Mouse (Mus musculus): ENCODE results near the gene Atp9a. TPM values are rescaled to one million over a fixed set of nuclear protein-coding genes. Genes with fewer than 3 reads are reported as not detected.
A peak's percentile ranks its signal among the peaks of the same experiment; 100 is the strongest.
"Not testable (repeated sequence)": the region's sequence is repeated elsewhere in the genome, so short reads cannot be mapped to it uniquely, and the experiment has no call there.

Gene Atp9a
- polyA plus RNA-seq, 1 experiment from 2014 or later: 28.3 TPM

DNA sequence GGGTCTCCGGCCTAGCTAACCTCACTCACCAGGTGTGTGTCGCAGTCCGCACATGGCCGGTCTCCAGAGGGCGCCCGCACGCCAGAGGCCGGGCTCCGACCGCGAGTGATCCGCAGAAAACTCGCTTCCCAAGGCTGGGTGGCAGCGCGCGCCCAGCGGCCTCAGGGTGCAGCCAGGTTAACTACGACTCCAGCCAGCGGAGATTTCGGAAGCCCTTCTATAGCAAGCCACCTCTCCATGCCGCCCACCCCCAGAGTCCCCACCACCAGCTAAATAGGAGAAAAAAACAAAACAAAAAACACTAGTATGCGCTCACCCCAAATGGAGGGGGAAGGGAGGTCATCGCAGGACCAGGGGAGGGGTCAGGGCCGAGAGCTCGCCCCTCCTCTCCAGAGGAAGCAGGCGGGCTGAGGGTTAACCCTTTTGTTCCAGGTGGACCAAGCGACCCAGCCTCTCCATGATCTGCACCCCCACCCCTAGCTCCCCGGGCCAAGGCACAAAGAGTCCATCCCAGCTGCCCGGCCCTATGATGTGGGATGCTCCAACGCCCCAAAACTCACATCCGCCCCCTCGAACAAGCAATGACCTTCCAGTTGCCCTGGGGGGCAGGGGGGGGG is 23.0 kb upstream of the Atp9a start:
- WGBS: under 1% methylated on average over 32 of the region's 32 CpGs
- Histone ChIP-seq H3K4me1 (peaks cover 58% of the 10 kb centered on the region), H3K4me3 (replicated peaks) (peak overlapping the region; percentile 60), H3K9ac (peak overlapping the region; percentile 80), H3K36me3 (replicated peaks) (no peaks in the 10 kb centered on the region), H3K27ac (peak overlapping the region; percentile 86), H3K27me3 (peaks cover 60% of the 10 kb centered on the region), H3K4me2 (peak overlapping the region; percentile 91), H3K9me3 (no peaks in the 10 kb centered on the region)
- ATAC-seq (ENCODE audit: low FRiP score): peak; percentile 37

DNA sequence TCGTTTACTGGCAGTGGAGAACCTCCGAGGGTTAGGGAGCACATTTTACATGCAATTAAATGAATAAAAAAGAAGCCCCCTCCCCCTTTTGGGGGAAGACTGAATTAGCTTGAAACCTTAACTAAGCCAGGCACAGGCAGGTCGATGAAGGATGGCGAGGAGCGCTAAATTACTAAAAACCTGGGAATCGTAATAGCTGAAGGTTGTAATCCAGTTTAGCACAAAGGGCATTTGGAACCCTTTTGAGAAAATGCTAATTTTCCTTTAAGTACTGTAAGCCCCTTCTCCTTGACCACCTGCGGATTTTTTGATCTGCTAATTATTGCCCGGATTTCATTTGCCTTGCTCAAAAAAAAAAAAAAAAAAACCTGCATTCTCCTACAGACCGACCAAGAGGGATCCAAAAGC is 22.3 kb upstream of the Atp9a start:
- Histone ChIP-seq H3K4me1 (peaks cover 59% of the 10 kb centered on the region), H3K27ac (peak overlapping the region; percentile 68), H3K4me2 (peak overlapping the region; percentile 91), H3K4me3 (replicated peaks) (peak overlapping the region; percentile 60), H3K36me3 (replicated peaks) (no peaks in the 10 kb centered on the region), H3K9me3 (no peaks in the 10 kb centered on the region), H3K9ac (no peak overlapping the region), H3K27me3 (peaks cover 53% of the 10 kb centered on the region)
- no peak for ATAC-seq (ENCODE audit: low FRiP score)
- WGBS: 1% methylated on average over 9 of the region's 9 CpGs

DNA sequence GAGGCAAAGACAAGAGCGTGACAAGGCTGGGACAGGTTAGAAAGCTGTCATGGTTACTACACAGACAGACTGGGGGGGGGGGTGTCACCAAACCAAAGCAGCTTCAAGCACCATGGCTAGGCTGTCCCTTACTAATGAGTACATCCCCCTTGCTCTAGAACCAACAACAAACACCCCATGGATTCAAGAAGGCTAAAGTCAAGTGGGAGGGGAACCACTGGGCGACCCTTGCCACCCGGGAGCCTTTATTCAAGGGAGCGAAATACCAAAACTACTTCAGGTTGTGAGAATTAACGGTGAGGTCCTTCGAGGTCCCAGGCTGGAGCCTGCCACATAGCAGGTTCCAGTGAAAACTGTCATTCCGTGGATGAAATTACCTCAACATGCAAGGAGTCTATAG is 21.6 kb upstream of the Atp9a start:
- H3K4me1 ChIP-seq: peaks cover 62% of the 10 kb centered on the region
- no peaks in the 10 kb centered on the region for H3K36me3 ChIP-seq (replicated peaks)
- WGBS: 3% methylated on average over 7 of the region's 7 CpGs
- peak overlapping the region; percentile 60 for H3K4me3 ChIP-seq (replicated peaks)
- H3K27ac ChIP-seq: peak overlapping the region; percentile 68
- peak overlapping the region; percentile 21; the same call in 1 of the 2 replicates for H3K9ac ChIP-seq
- peak overlapping the region; percentile 50 for H3K4me2 ChIP-seq
- no peaks in the 10 kb centered on the region for H3K9me3 ChIP-seq
- no peak for ATAC-seq (ENCODE audit: low FRiP score)
- peaks cover 46% of the 10 kb centered on the region for H3K27me3 ChIP-seq

DNA sequence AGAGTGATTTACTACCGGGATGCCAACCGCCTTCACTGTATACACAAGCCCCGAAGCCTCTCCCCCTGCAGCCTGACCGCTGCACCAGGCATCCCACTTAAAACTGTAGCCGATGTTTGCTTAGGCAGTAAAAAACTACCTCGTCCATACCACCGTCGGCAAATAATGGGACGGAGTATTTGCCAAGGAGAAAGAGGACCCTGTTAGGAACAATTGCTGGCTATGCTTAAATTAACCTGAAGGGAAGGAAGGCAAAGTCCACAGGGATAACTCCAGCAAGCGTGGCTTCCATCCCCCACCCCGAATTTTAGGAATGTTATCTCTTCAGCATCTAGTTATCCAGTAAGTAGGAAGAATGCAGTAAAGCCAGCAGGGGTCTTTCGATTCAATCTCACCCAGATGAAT is 20.2 kb upstream of the Atp9a start:
- ATAC-seq (ENCODE audit: low FRiP score): no peak
- Histone ChIP-seq H3K4me3 (replicated peaks) (peak overlapping the region; percentile 22), H3K4me2 (peak overlapping the region; percentile 50), H3K36me3 (replicated peaks) (no peaks in the 10 kb centered on the region), H3K9ac (peak overlapping the region; percentile 36), H3K27me3 (peaks cover 33% of the 10 kb centered on the region), H3K4me1 (peaks cover 59% of the 10 kb centered on the region), H3K9me3 (no peaks in the 10 kb centered on the region), H3K27ac (peak overlapping the region; percentile 38; the same call in 1 of the 2 replicates)
- WGBS: 0% methylated on average over 12 of the region's 12 CpGs

DNA sequence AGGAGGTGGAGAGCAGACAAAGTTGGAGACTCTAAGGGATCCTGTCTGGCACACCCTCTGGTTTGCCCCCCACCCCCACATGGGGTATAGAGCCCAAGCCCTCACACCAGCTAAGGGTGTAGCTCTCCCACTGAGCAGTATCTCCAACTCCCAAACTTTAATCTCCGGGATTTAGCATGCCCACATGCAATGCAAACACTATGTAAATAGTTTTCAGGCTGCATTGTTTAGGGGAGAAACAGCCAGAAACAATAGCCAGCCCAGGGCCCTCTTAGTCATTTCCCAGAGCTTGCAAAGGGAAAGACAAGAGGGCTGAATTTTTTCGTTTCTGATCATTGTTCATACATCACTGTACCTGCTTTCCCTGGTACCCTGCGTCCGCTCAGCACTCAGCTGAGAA is 19.7 kb upstream of the Atp9a start:
- H3K9me3 ChIP-seq: no peaks in the 10 kb centered on the region
- H3K36me3 ChIP-seq (replicated peaks): no peaks in the 10 kb centered on the region
- peak overlapping the region; percentile 36 for H3K9ac ChIP-seq
- H3K4me3 ChIP-seq (replicated peaks): peak overlapping the region; percentile 22
- H3K4me2 ChIP-seq: peak overlapping the region; percentile 50
- 9% methylated on average over 4 of the region's 4 CpGs for whole genome bisulfite sequencing
- H3K4me1 ChIP-seq: peaks cover 57% of the 10 kb centered on the region
- peaks cover 29% of the 10 kb centered on the region for H3K27me3 ChIP-seq
- no peak for ATAC-seq (ENCODE audit: low FRiP score)
- peak overlapping the region; percentile 38; the same call in 1 of the 2 replicates for H3K27ac ChIP-seq

DNA sequence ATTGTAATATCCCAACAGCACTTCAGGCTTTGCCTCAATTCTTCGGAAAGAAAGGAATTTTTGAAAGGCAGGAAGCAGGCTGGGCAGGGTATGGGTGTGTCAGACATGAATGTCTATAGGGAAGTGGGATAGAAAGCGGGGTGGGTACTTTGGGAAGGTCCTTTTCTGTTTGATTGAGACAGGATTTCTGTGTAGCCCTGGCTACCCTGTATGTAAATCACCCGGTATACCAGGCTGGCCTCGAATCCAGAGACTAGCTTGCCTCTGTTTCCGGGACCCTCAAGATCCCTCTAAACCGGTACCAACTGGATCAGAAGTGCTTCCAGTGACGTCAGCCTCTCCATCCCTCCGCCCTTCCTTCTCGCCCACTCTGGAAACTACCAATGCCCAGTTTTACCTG is 18.9 kb upstream of the Atp9a start:
- Histone ChIP-seq H3K9ac (no peak overlapping the region; the same call in 1 of the 2 replicates), H3K27ac (no peak overlapping the region), H3K4me3 (replicated peaks) (no peak overlapping the region), H3K4me1 (peaks cover 49% of the 10 kb centered on the region), H3K27me3 (peaks cover 20% of the 10 kb centered on the region), H3K36me3 (replicated peaks) (peaks cover 7% of the 10 kb centered on the region), H3K9me3 (no peaks in the 10 kb centered on the region), H3K4me2 (no peak overlapping the region)
- WGBS: 86% methylated on average over 9 of the region's 9 CpGs
- no peak for ATAC-seq (ENCODE audit: low FRiP score)

DNA sequence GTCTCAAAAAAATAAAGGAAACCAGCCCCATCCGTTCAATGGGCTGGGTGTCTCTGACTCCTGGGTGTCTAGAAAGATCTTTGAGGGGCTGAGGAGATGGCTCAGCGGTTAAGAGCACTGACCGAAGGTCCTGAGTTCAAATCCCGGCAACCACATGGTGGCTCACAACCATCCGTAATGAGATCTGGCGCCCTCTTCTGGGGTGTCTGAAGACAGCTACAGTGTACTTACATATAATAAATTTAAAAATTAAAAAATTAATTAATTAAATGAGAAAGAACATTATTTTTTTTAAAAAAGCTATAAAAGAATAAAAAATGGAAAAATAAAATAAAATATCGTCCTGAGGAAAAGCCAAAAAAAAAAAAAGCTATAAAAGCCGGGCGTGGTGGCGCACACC is 2.2 kb upstream of the Atp9a start:
- not testable (repeated sequence) for ATAC-seq (ENCODE audit: low FRiP score); H3K4me3 ChIP-seq (replicated peaks)
- WGBS: 92% methylated on average over 10 of the region's 10 CpGs

DNA sequence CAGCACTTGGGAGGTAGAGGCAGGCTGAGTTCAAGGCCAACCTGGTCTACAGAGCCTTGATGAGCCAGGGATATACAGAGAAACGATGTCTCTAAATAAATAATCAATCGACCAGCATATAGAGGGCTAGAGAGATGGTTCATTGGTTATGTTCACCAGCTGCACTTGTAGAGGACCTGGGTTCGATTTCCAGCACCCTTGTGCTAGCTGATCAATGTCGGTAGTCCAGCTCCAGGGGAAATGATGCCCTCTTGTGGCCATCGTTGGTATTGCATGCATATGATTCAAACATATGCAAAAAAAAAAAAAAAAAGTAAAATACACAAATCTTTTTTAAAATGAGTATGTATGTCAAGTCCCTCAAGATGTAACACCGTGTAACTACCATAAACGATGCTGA is 440 bp upstream of the Atp9a start:
- Histone ChIP-seq H3K4me1 (0 out of 2 replicates have a peak, but pooled peaks cover 5% of the 10 kb centered on the region), H3K9ac (no peak overlapping the region), H3K4me2 (peak overlapping the region; percentile 73; the same call in 1 of the 2 replicates), H3K27ac (no peak overlapping the region), H3K4me3 (replicated peaks) (no peak overlapping the region), H3K9me3 (no peaks in the 10 kb centered on the region), H3K27me3 (no peaks in the 10 kb centered on the region), H3K36me3 (replicated peaks) (no peaks in the 10 kb centered on the region)
- WGBS: 17% methylated on average over 7 of the region's 7 CpGs
- ATAC-seq (ENCODE audit: low FRiP score): 0 out of 2 replicates have a peak, but pooled peaks have one; percentile 15

More for the DNA sequence above, 2.2 kb upstream of the Atp9a start:
- H3K27me3 ChIP-seq; H3K9ac ChIP-seq; H3K4me1 ChIP-seq; H3K36me3 ChIP-seq (replicated peaks); H3K9me3 ChIP-seq; H3K27ac ChIP-seq; H3K4me2 ChIP-seq: not testable (repeated sequence)

DNA sequence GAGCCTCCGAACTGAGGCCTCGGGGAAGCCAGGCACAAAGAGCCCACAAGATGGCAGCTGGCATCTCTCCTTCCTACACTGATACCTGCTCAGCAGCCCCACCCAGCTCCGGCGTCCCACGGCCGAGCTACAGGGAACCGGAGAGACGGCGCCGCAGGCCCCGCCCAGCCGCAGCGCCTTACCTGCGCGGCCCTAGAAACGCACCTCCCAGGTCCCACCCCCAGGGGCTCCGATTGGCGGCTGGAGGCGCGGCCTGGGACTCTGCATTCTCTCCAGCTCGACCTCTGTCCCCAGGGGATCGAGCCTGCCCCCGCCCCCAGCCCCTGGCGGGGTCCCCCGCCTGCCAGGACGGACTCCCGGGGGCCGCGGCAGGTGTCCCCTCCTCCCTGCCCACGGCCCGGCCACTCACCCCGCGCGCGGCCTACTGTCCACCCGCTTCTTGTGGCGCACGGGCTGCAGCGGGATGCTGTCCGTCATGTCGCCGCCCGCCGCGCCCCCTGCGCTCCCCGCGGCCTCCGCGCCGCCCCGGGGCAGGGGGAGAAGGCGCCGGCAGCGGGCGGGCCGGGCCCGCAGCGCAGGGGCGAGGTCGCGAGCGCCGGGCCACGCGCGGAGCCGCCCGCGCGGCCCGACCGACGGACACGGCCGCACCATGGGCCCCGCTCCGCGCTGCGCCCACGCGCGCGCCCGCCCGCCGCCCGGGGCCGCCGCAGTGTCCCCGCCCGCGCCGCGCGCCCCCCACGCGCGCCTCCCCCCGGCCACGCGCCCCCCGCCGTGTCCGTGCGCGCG is 743 bp downstream of the Atp9a start:
- H3K9me3 ChIP-seq: no peaks in the 10 kb centered on the region
- under 1% methylated on average over 52 of the region's 108 CpGs for WGBS
- peak overlapping the region; percentile 85 for H3K9ac ChIP-seq
- H3K4me3 ChIP-seq (replicated peaks): peak overlapping the region; percentile 86
- peak; percentile 83 for ATAC-seq (ENCODE audit: low FRiP score)
- peak overlapping the region; percentile 73 for H3K4me2 ChIP-seq
- H3K27me3 ChIP-seq: no peaks in the 10 kb centered on the region
- H3K36me3 ChIP-seq (replicated peaks): no peaks in the 10 kb centered on the region
- 0 out of 2 replicates have a peak, but pooled peaks cover 5% of the 10 kb centered on the region for H3K4me1 ChIP-seq
- H3K27ac ChIP-seq: peak overlapping the region; percentile 87

DNA sequence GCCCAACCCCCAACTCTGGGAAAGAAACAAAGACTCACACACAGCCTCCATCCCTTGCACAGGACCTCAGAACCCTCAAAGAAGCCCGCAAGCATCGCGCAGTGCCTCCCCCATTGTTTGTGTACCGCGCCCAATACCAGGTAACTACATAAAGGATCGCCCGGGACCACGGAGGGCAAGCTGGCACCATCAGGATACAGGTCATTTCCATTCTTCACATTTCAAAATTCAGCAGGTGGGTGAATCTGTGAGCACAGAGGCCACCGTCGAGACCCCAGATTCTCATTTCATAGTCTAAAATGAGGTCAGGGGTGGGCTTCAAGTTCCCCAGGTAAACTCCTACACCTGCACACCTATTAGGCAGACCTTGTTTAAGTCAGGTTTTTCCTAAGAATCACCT is 1.7 kb downstream of the Atp9a start:
- H3K9me3 ChIP-seq: no peaks in the 10 kb centered on the region
- no peaks in the 10 kb centered on the region for H3K27me3 ChIP-seq
- H3K4me1 ChIP-seq: 0 out of 2 replicates have a peak, but pooled peaks cover 5% of the 10 kb centered on the region
- H3K36me3 ChIP-seq (replicated peaks): no peaks in the 10 kb centered on the region
- no peak overlapping the region for H3K9ac ChIP-seq
- 92% methylated on average over 10 of the region's 10 CpGs for WGBS
- H3K4me2 ChIP-seq: peak overlapping the region; percentile 73
- H3K4me3 ChIP-seq (replicated peaks): peak overlapping the region; percentile 86
- ATAC-seq (ENCODE audit: low FRiP score): no peak
- H3K27ac ChIP-seq: peak overlapping the region; percentile 87; the same call in 1 of the 2 replicates

DNA sequence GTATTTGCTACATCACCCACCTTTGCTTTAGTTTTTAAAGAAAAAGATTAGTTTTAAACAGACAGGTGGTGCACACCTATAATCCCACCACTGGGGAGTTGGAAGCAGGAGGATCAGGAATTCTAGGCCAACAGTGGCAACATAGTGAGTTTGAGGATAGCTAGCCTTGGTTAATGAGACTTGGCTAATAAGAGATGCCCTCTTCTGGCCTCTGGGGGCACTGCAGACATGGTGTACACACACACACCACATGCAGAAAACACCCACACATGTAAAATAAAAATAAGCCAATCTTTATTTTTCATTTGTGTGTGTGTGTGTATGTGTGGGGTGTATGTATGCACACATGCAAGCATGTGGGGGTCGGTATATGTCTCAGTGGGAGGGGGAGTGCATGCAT is 3.4 kb downstream of the Atp9a start:
- no peak overlapping the region for H3K4me3 ChIP-seq (replicated peaks)
- H3K27me3 ChIP-seq: no peaks in the 10 kb centered on the region
- peaks cover 11% of the 10 kb centered on the region; the same call in 1 of the 2 replicates for H3K4me1 ChIP-seq
- H3K9me3 ChIP-seq: no peaks in the 10 kb centered on the region
- no peak for ATAC-seq (ENCODE audit: low FRiP score)
- no peak overlapping the region for H3K27ac ChIP-seq
- no peak overlapping the region for H3K9ac ChIP-seq
- no peak overlapping the region for H3K4me2 ChIP-seq
- no peaks in the 10 kb centered on the region for H3K36me3 ChIP-seq (replicated peaks)
- WGBS: 90% methylated on average over 1 of the region's 1 CpGs

DNA sequence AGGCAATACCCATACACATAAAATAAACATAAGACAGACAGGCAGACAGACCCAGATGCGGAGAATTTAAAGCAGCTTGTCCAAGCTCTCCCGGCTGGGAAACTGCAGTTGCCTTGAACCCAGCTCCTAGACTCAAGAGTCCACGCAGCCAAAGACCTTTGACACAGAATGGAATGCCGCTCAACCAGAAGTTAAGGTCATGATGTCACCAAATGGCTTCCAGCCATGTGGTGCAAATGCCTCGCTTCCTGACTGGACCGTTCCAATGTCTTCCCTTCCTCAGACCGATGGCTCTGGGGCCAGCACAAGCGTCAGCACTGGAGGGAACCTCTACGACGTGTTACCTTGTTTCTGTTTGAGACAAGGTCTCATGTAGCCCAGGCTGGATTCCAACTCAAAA is 4.3 kb downstream of the Atp9a start:
- no peak overlapping the region for H3K4me2 ChIP-seq
- 96% methylated on average over 10 of the region's 10 CpGs for WGBS
- no peak for ATAC-seq (ENCODE audit: low FRiP score)
- peaks cover 13% of the 10 kb centered on the region; the same call in 1 of the 2 replicates for H3K4me1 ChIP-seq
- no peaks in the 10 kb centered on the region for H3K9me3 ChIP-seq
- no peak overlapping the region for H3K9ac ChIP-seq
- H3K4me3 ChIP-seq (replicated peaks): no peak overlapping the region
- no peaks in the 10 kb centered on the region for H3K36me3 ChIP-seq (replicated peaks)
- no peaks in the 10 kb centered on the region for H3K27me3 ChIP-seq
- H3K27ac ChIP-seq: no peak overlapping the region

Measured in forebrain, embryonic 12.5 days (tissue).